Mouse (Mus musculus) kidney, postnatal 14 days (tissue): ENCODE data around the gene Gstp1.
A peak's percentile ranks its signal among the peaks of the same experiment; 100 is the strongest.
"Not testable (repeated sequence)": the region's sequence is repeated elsewhere in the genome, so short reads cannot be mapped to it uniquely, and the experiment has no call there.

ENCODE experiments used
- DNase-seq: peaks from one replicate; pipeline ENCODE4 v3.0.0; 2022; ENCODE audit warnings: mixed read lengths

Gstp1 gene

DNA sequence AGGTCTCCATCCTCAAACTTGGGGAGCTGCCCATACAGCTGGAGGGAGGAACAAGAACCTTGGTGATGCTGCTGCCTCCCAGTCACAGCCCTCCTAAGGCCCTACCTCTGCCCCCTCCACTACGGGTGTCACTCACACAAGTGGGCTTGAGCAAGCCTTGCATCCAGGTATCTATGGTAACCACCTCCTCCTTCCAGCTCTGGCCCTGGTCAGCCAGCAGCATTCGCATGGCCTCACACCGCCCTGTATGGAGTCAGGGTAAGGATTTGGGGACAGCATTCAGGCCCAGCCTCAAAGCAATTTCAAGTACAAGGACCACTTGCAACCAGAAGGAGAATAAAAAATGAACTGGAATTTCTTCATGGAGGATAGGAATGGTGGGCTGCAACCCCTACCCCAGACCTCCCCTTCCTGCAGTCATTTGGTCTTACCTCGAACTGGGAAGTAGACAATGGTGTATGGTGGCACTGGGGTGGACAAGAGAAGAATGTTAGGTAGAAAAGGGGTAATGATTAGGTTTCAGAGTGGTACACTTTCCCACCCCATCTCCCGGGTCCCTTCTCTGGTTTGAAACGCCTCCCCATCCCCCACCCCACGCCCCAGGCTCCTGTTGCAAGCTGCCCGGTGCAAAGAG, 514 bp downstream of the Gstp1 start:
- not testable (repeated sequence) for DNase-seq

DNA sequence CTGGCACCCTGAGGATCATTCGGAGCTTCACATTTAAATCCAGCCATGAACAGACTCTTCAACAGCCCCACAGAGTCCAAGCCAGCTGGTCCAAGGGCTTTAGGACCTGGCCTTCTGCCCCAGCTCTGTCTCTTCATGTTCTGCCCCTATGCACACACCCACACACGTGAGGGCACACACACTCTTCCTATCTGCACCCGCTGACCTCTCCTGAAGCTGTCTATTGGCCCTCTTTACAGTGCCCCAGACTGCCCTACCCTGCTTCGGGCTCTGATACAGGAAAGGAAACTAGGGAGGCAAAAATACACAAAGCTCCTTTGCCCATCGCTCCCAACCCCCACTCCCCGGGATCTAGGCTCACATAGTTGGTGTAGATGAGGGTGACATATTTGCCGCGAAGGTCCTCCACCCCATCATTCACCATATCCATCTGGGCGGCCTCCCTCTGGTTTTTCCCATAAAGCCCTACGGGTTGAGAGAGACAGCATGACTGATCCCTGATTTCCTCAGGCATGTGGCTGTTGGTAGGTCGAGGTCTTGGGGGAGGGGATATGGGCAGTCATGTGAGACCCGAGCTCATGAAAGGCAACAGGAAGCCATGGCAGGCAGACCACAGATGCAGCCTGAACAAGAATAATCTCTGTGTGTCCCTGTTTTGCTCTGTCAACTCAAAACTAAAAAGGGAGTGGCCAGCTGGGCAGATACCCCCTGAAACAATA, 1.3 kb downstream of the Gstp1 start:
- no peak for DNase-seq

GRCm38 (mm10) chr19:4033742-4034141, 4.0 kb downstream of the Gstp1 start:
- no peak for DNase-seq

DNA sequence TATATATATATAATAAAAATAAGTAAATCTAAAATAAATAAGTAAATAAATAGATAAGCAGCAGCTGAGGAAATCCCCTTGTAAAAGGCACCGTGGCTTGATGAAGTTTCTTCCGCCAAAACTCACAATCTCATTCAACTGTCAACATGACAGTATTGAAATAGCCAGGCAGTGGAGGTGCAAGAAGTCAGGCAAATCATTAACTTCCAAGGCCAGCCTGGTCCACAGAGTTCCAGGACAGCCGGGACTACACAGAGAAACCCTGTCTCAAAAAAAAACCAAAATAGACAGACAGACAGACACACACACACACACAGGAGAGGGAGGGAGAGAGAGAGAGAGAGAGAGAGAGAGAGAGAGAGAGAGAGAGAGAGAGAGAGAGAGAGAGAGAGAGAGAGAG, 4.5 kb downstream of the Gstp1 start:
- DNase-seq = peak; percentile 54

DNA sequence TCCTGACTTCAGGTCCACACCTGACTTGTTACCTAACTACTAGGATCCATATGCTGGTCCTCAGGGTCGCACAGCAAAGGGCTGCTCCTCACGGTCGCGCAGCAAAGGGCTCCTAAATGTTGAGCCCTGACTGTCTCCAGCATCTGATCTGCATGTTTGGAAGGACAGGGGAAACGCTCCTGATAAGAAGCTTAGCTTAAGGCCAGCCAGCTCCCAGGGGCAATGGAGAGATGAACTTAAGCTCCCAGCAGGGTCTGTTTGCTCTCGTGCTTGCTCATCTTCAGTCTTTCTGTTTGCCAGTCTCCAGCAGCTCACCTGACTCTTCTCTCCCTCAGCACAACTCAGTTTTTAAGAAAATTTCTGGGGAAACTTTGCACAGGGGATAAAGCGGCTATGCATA, 5.1 kb downstream of the Gstp1 start:
- DNase-seq = no peak

GRCm38 (mm10) chr19:4027576-4027975, 10.2 kb downstream of the Gstp1 start:
- DNase-seq = no peak

DNA sequence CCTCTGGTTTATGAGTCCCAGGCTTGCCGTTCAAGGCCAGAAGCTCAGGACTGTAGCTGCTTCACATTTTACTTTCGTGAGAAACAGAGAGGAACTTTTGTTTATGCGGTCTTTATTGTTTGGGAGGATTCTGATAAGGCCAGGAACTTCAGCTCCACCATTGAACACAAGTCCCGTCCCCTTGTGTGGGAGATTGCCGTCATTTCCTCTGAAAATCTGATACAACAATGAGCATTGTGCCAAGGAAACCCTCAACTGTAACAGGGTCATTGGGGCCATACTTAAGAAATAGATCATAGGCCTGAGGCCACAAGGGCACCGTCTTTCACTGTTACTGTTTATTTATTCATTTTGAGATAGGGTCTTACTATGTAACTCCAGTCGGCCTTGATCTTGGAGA, 14.6 kb downstream of the Gstp1 start:
- DNase-seq = no peak

DNA sequence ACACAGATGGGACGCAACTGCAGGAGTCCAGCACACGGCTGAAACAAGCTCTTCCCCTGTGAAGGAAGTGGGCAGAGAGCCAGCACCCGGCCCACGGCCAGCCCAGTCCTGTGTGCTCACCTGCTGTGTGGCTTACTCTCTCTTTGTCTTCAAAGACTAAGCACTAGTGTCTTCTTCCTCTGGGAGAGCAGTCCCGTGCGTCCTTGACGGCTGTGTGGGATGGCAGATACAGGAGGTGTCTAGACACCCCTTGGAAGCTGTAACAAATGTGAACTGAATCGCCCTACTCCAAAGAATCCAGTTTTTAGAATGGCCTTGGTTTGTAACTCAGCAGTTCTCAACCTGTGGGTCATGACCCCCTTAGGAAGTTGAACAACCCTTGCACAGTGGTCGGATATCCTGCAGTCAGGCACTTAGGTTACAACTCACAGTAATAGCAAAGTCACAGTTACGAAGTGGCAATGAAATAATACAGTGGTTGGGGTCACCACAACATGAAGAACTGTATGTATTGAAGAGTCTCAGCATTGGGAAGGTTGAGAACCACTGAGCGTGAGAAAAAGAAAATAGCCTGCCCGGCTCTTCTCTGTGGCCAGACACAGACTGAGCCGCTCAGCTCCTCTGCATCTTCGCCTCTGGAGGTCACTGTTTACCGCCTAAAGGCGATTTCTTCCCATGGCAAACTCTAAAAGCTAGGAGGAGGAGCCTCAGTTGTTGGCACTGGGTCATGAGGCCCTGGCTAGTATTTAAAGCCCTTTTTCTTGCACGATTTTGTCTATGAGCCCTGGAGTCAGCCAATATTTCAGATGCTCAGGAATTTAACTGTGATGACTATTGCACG, 18.8 kb downstream of the Gstp1 start:
- peak; percentile 90 for DNase-seq

DNA sequence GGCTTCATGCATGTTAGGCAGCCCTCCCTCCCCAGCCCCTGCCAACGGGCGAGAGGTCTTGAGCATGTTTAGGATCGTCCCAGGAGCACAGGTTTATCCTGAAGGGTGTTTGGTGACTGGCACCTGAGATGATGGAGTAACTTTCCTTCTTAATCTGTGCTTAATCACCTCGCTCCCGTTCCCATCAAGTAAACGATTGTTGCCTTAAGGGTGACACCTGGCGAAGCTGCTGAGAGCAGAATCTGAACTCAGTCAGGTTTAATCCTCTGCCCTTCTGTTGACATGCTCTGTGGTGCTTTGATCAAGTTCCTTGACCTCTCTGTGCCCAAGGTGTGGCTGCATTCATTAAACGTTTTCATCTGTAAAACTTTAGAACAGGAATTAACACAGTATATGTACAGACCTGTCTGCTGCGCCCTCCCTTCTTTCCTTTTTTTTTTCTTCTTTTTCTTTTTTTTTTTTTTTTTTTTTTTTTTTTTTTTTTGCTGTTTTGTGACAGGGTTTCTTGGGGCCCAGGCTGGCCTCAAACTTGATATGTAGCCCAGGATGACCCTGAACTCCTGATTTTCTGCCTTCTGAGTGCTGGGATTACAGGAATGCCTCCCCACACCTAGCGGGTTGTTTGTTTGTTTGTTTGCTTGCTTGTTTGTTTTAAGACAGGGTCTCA, 19.7 kb downstream of the Gstp1 start:
- no peak for DNase-seq

DNA sequence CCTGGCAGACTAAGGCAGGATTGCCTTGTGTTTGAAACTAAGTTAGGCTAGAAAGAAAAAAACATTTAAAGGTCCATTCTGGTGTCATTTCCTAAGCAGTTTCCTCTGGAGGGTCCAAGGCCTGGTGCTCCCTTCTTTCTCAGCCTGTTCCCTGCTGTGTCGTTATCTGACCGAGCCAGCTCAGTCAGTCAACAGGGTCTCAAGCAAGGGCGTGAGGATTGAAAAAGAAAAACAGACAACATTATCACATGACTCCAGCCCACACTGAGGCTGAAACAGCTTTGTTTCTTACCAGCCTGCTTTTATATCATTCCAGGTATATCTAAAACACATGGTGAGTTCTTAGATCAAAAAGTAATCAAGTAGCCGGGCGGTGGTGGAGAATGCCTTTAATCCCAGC, 22.1 kb downstream of the Gstp1 start:
- DNase-seq = no peak

GRCm38 (mm10) chr19:4014802-4015201, 23.0 kb downstream of the Gstp1 start:
- no peak for DNase-seq

DNA sequence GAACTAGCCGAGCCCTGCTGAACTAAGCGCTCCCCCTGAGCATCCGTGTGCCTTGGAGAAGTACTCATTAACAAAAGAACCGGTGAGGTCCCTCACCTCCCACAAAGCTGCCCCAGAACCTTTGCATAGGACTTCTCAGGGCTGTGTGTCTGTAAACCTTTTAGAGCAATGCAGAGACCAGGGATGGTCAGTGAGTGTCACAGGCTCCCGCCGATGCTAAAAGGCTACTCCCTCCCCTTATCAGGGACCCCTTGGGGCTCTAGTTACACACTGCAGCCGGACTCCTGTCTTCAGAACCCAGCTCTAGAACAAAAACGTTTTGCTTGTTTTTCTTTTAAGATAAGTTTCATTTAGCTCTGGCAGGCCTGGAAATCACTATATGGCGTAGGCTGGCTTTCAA, 24.7 kb downstream of the Gstp1 start:
- DNase-seq = no peak

- peak; percentile 99 for DNase-seq
Observed at GRCm38 (mm10) chr19:4012432-4013022, 25.3 kb downstream of the Gstp1 start, which contains the start of gene Ndufv1. Gene Ndufv1 (minus strand): TSS chr19:4012806.

DNA sequence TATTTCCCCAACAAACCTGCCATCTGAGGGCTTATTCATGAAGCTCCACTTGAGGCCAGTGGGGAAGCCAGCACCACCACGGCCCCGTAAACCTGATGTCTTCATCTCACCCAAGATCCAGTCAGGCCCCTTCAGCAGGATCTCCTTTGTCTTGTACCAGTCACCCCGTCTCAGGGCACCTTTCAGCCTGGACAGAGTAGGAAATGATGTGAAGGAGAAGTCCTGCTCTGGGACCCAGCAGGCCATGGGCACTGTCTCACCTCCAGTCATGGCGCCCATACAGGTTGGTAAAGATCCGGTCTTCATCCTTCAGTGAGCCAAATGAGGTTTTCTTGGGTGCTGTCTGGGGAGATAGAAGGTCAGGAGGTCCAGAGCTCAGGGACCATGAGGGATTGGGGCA, 26.7 kb downstream of the Gstp1 start:
- no peak for DNase-seq

- no peak for DNase-seq
Observed at GRCm38 (mm10) chr19:4005971-4006370, 31.8 kb downstream of the Gstp1 start.

DNA sequence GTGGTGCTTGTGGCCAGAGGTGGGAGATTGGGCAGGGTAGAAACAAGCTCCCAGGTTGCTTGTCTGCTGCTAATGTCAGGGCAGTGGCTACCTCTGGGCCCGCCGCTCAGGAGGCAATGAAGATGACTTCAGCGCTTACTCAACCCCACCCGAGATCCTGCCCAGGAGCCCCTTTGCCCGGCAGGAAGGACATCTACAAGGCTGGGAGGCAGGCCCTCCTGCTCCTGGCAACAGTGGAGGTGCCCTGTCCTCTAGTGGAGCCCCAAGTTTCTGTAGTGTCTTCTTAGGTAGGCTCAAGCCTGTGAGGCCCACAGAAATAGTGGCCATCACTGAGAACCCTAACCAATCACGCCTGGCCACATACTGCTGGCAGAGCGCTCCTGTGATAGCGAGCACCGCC, 32.7 kb downstream of the Gstp1 start:
- no peak for DNase-seq

DNA sequence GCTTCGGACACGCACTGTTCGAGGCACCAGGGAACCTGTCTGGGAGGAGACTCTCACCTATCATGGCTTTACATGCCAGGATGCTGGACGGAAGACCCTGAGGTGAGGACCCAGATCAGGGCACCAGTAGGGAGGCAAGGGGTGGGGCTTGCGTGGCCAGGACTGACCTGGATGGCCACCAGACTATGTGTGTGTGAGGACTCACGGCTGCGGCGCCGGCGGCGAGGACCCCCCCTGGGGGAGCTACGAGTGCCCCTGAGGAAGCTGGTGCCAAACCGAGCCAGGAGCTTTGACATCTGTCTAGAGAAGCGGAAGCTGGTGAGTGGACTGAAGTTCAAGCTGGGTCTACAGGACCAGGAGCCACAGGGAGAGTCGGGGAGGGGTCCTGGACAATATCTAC, 33.5 kb downstream of the Gstp1 start:
- DNase-seq = no peak

GRCm38 (mm10) chr19:4003641-4004040, 34.1 kb downstream of the Gstp1 start:
- DNase-seq = no peak

- no peak for DNase-seq
Observed at GRCm38 (mm10) chr19:4003112-4003511, 34.7 kb downstream of the Gstp1 start, which contains the start of gene Doc2g. Gene Doc2g (plus strand): TSS chr19:4003313.

- DNase-seq = no peak
Observed at GRCm38 (mm10) chr19:4001752-4002151, 36.0 kb downstream of the Gstp1 start.

DNA sequence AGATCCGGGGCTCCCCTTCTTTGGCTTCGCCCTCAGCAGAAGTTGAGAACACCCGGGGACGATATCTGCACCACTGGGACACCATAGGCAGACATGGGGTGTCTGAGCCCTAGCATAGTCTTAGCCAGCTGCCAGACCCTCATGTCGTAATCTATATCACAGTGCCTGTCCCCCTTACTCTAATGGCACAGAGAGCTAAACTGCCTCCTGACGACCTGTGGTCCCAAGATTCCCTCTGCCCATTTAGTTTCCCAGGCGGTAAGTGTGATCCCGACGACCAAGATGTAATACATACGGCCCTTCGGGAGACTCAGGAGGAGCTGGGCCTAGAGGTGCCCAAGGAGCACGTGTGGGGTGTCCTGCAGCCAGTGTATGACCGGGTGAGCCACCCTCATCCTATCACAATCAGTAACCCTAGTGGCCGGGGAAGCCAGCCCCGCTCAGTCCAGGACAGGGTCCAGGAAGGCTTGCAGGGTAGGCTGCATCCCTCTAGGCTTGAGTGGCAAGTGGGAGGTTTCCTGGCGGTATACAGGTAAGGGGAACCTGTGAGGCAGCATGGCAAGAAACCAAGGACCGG, 36.7 kb downstream of the Gstp1 start:
- no peak for DNase-seq
